Mouse (Mus musculus) ES-Bruce4 (cell line): Measurements from ENCODE around the gene Hoxb9.

Experiments
- CTCF ChIP-seq: IDR thresholded peaks from one replicate; pipeline ENCODE4 v1.8.1; 2011; ENCODE audit warnings: low read depth, low read length
- POLR2A ChIP-seq: IDR thresholded peaks from one replicate; pipeline ENCODE4 v1.8.1; 2011; ENCODE audit warnings: low read length; ENCODE audit not compliant: insufficient read depth

GRCm38 (mm10) chr11:96325747-96326212 is 54.5 kb downstream of the Hoxb9 start:
- TF ChIP-seq POLR2A (no peak), CTCF (no peak)
